Mouse (Mus musculus): Measurements from ENCODE around the gene 5730596B20Rik. TPM values are rescaled to one million over a fixed set of nuclear protein-coding genes. Genes with fewer than 3 reads are reported as not detected.

The 5730596B20Rik gene
- polyA plus RNA-seq, 1 experiment, result 0.67 TPM

DNA sequence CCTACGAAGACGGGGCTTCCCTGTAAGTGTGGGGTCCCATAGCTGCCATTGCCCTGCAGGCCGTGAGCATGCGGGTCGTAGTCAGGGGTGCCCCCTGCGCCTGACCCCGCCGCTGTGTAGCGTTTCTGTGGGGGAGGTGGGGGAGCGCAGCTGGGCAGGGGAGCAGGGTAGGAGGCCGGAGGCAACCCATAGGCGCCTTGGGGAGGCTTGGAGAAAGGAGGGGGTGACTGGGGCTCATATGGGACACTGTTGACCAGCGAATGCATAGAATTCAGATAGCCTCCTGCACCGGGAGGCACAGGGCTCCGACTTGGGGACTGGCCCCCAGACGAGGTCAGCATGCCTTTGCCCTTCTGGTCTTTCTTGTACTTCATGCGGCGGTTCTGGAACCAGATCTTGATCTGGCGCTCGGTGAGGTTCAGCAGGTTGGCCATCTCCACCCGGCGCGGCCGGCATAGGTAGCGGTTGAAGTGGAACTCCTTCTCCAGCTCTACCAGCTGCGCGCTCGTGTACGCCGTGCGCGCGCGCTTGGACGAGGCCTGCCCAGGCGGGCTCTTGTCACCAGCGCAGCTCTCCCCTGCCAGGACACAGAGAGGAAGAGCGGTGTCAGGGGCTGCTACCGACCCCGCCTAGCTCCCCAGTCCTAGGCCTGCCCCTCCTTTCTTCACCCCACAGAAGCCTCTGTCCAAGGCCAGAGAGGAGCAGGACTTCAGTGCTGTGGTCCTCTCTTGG, 7.0 kb upstream of the 5730596B20Rik start:
- TF ChIP-seq POLR2A (IDR thresholded peaks at IDR 0.05; ENCODE audit: borderline replicate concordance, extremely low read depth, insufficient read depth, insufficient read length, poor library complexity, severe bottlenecking), result no peak
- no peak for TF ChIP-seq CTCF (IDR thresholded peaks at IDR 0.05; ENCODE audit: borderline replicate concordance, extremely low read depth, insufficient read depth, insufficient read length)
- peak; percentile 0 for DNase-seq (ENCODE audit: low read depth)

- DNase-seq (ENCODE audit: low read depth), result no peak
- TF ChIP-seq POLR2A (IDR thresholded peaks at IDR 0.05; ENCODE audit: borderline replicate concordance, extremely low read depth, insufficient read depth, insufficient read length, poor library complexity, severe bottlenecking) (no peak), CTCF (IDR thresholded peaks at IDR 0.05; ENCODE audit: borderline replicate concordance, extremely low read depth, insufficient read depth, insufficient read length) (no peak)
These were observed 6.4 kb upstream of the 5730596B20Rik start for GRCm38 (mm10) chr6:52170898-52171223.

DNA sequence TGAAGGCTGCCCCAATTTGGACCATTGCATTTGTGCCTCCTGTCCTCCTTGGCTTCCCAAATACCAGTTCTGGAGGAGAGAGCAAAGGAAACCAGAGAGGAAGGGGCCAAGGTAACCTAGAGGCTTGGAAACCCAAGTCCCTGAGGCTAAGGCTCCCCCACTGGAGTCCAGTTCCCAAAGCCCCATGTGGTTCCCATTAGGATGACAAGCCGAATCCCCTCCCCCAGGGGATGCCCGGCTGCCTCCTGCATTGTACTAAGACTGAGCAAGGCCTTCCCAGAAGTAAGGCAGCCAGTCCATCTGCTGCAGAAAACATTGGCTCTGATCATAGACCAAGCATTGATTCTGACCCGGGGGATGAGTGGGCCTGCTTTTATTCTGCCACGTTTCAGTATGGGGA, 6.0 kb upstream of the 5730596B20Rik start:
- no peak for DNase-seq (ENCODE audit: low read depth)
- TF ChIP-seq POLR2A (IDR thresholded peaks at IDR 0.05; ENCODE audit: borderline replicate concordance, extremely low read depth, insufficient read depth, insufficient read length, poor library complexity, severe bottlenecking), result no peak

DNA sequence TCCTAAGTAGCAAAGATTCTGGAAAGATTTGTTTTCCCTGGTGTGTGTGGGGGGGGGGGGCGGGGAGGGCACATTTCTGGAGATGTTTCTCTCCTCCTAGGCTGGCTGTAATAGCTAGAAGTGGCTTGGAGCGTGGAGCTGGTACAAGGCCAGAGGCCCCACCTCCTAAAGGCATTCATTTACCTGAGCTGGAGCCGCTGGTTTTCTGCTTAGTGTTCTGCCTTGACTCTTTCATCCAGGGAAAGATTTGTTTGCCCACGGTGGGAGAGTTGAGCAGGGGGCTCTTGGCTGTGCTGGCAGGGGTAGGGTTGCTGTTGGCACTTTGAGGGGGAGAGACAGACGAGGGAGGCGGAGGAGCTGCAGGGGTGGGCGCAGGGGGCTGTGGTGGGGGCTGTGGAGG, 5.4 kb upstream of the 5730596B20Rik start:
- TF ChIP-seq POLR2A (IDR thresholded peaks at IDR 0.05; ENCODE audit: borderline replicate concordance, extremely low read depth, insufficient read depth, insufficient read length, poor library complexity, severe bottlenecking), result no peak
- no peak for TF ChIP-seq CTCF (IDR thresholded peaks at IDR 0.05; ENCODE audit: borderline replicate concordance, extremely low read depth, insufficient read depth, insufficient read length)

DNA sequence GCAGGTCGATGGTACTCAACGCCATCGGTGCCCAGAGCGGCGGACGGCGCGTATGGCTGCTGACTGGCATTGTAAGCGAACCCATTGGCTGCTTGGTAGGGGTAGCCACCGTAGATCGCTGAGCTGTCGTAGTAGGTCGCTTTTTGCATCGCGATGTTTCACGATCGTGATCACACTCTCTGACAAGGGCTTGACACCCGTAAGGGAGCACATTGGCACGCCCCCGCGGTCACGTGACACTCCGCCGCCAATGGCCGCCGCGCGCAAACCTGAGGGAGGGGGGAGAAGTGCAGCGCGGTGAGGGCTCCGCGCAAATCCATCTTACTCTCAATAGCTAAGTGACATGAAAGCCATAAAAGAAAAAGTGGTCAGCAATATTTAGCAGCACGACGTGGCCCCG, 4.8 kb upstream of the 5730596B20Rik start:
- TF ChIP-seq POLR2A (IDR thresholded peaks at IDR 0.05; ENCODE audit: borderline replicate concordance, extremely low read depth, insufficient read depth, insufficient read length, poor library complexity, severe bottlenecking), result no peak
- peak; percentile 73 for DNase-seq (ENCODE audit: low read depth)

More for the DNA sequence above, 5.4 kb upstream of the 5730596B20Rik start:
- DNase-seq (ENCODE audit: low read depth), result no peak

- TF ChIP-seq CTCF (IDR thresholded peaks at IDR 0.05; ENCODE audit: borderline replicate concordance, extremely low read depth, insufficient read depth, insufficient read length) (no peak), POLR2A (IDR thresholded peaks at IDR 0.05; ENCODE audit: borderline replicate concordance, extremely low read depth, insufficient read depth, insufficient read length, poor library complexity, severe bottlenecking) (no peak)
- DNase-seq (ENCODE audit: low read depth), result no peak
These were observed 3.6 kb upstream of the 5730596B20Rik start for GRCm38 (mm10) chr6:52173648-52174047.

GRCm38 (mm10) chr6:52174968-52175751, 2.1 kb upstream of the 5730596B20Rik start:
- no peak for DNase-seq (ENCODE audit: low read depth)
- TF ChIP-seq POLR2A (IDR thresholded peaks at IDR 0.05; ENCODE audit: borderline replicate concordance, extremely low read depth, insufficient read depth, insufficient read length, poor library complexity, severe bottlenecking), result no peak
- no peak for TF ChIP-seq CTCF (IDR thresholded peaks at IDR 0.05; ENCODE audit: borderline replicate concordance, extremely low read depth, insufficient read depth, insufficient read length)

- TF ChIP-seq POLR2A (IDR thresholded peaks at IDR 0.05; ENCODE audit: borderline replicate concordance, extremely low read depth, insufficient read depth, insufficient read length, poor library complexity, severe bottlenecking) (no peak), CTCF (IDR thresholded peaks at IDR 0.05; ENCODE audit: borderline replicate concordance, extremely low read depth, insufficient read depth, insufficient read length) (no peak)
- no peak for DNase-seq (ENCODE audit: low read depth)
These were observed 1.4 kb upstream of the 5730596B20Rik start for GRCm38 (mm10) chr6:52175864-52176263.

- DNase-seq (ENCODE audit: low read depth), result no peak
These were observed 907 bp upstream of the 5730596B20Rik start for GRCm38 (mm10) chr6:52176391-52176790.

DNA sequence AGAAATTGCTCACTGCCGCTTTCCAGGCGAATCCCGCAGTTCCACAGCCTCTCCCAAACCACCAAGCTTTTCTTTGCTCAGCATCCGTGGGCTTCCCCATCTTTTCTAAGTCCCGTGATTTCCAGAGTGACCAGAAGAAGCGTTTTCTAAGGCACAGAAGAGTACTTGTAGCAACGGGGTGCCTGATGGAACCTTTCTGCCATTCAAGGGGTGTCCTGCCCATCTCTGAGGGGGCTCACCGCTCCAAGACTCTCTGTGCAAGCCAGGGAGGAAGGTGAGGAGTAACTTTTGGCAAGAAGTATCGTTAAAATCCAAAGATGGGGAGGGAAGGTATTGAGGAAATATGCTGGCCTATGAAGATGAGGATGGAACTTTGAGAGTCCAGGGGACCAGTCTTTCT, 508 bp downstream of the 5730596B20Rik start:
- TF ChIP-seq POLR2A (IDR thresholded peaks at IDR 0.05; ENCODE audit: borderline replicate concordance, extremely low read depth, insufficient read depth, insufficient read length, poor library complexity, severe bottlenecking), result no peak
- TF ChIP-seq CTCF (IDR thresholded peaks at IDR 0.05; ENCODE audit: borderline replicate concordance, extremely low read depth, insufficient read depth, insufficient read length), result no peak
- no peak for DNase-seq (ENCODE audit: low read depth)

More at GRCm38 (mm10) chr6:52176391-52176790, 907 bp upstream of the 5730596B20Rik start:
- no peak for TF ChIP-seq CTCF (IDR thresholded peaks at IDR 0.05; ENCODE audit: borderline replicate concordance, extremely low read depth, insufficient read depth, insufficient read length)
- no peak for TF ChIP-seq POLR2A (IDR thresholded peaks at IDR 0.05; ENCODE audit: borderline replicate concordance, extremely low read depth, insufficient read depth, insufficient read length, poor library complexity, severe bottlenecking)

GRCm38 (mm10) chr6:52178918-52179665, 1.8 kb downstream of the 5730596B20Rik start:
- TF ChIP-seq CTCF (IDR thresholded peaks at IDR 0.05; ENCODE audit: borderline replicate concordance, extremely low read depth, insufficient read depth, insufficient read length), result no peak
- no peak for TF ChIP-seq POLR2A (IDR thresholded peaks at IDR 0.05; ENCODE audit: borderline replicate concordance, extremely low read depth, insufficient read depth, insufficient read length, poor library complexity, severe bottlenecking)
- DNase-seq (ENCODE audit: low read depth), result no peak
